Mouse (Mus musculus): ENCODE data around the gene Srpx. TPM values are rescaled to one million over a fixed set of nuclear protein-coding genes. Genes with fewer than 3 reads are reported as not detected.

Srpx gene
- total RNA-seq (2021) = 1 to 10 TPM in 1 of 2 experiments, under 1 TPM in 1; 0.84 to 1.2 TPM

DNA sequence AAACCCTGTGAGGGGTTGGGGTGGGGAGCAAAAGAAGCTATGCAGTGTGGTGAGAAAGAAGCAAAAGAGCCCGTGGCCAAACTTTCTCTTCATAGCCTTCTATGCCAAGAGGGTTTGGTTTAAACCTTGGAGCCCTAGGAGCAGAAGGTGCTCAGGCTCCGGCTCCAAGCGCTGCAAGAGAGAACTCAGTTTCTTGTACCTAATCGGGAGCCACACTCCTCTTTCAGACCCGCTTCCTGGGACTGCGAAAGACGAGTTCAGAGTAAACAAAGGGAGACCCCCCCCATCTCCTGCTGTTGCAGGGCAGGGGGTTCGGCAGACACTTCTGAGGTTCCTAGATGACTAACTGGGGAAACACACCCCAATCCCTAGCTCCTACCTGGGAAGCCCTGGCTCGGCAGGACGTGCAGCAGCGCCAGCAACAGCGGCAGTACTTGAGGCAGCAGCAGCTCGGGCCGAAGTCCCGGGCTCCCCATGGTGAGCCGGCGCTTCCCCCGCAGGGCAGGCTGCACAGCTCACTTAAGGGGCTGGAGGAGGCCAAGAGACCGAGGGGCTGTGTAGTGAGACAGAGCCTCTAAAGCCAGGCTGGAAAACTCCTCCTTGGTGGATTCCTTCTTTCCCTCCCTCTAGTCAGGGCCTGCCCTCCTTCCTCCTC is at the start of gene Srpx:
TSS of gene Srpx (minus strand) at position 645 of the 655 bp plus-strand sequence.
- intact Hi-C loops (cut with DNase I) = no loop called here
- DNase-seq (ENCODE audit: extremely low spot score in 1 of 2, low spot score in 2 of 2) = peak in 1 of 2 experiments; percentile 25

DNA sequence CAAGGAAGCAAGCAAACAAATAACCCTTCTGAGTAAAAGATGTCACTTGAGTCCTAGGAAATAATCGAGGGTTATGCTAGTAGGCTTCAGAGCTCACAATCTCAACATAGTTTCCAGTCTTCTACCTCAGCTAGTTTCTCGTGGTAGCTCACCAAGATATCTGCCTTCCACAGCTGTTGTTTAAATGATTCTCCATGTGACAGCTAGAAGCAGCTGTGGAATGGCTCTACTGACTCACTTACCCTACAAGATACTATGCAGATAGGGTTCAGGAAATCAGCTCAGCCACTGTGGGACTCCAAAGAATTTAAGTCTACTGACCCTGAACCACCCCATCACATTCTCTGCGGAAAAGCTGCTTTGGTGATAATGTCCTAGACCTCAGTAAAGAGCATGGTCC is 34.9 kb upstream of the Srpx start:
- no peak for DNase-seq (ENCODE audit: extremely low spot score in 1 of 2, low spot score in 2 of 2)
- intact Hi-C loops (cut with DNase I) = no loop called here

DNA sequence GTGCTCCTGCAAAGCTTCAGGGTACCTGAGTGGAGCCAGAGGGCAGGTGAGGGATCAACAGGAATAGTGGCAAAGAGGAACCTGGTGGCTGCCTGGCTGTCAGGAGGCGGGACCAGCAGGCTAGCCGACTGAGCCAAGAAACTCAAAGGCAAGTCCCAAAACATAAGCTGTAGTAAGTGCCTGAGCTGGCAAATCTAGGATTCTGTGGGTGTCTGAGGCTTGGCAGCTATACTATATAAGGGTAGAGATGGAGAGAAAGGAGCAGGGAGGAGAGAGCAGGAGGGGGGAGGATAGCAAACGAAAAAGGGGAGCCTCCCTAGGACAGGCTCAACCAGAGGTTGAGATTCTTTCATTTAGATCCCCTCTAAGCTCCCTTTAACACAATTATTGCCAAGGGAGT is 1.7 kb downstream of the Srpx start:
- DNase-seq (ENCODE audit: extremely low spot score in 1 of 2, low spot score in 2 of 2) = peak; percentile 8 to 16
- intact Hi-C loops (cut with DNase I) = no loop called here

DNA sequence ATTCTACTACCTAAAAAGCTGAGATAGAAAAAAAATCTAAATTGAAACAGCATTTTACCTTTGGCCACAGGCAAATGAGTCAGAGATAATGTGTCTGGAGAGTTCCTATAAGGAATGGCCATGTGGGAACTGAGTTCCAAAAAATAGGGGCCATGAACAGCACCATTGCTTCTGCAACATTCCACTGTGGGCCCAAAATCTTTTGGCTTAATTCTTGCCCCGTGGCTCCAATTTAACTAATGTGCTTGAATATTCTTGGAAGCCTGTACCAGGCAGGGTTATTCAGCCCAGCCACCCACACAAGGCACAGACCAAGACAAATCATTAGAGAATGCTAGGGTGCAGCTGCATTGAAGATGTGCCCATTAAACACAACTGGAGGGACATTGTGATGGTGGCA is 6.8 kb downstream of the Srpx start:
- no peak for DNase-seq (ENCODE audit: extremely low spot score in 1 of 2, low spot score in 2 of 2)
- intact Hi-C loops (cut with DNase I) = no loop called here

DNA sequence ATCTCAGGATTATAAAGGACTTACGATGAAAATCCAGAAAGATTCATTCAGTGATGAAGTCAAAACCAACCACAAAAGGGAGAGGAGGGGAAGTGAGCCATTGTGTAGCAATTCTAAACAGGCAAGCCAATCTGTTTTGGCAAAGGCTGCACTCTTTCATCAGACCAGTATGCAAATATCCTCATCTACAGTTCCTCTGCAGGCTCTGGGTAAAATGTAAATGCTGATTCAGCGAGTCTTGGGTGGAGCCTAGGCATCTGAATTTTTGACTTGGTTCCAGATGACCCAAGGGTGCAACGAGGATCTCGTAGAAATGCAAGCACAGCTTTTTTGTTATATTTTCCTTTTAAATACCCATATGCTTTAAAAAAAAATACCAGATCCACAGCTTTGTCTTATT is 9.0 kb downstream of the Srpx start:
- intact Hi-C loops (cut with DNase I) = no loop called here
- DNase-seq (ENCODE audit: extremely low spot score in 1 of 2, low spot score in 2 of 2) = no peak

DNA sequence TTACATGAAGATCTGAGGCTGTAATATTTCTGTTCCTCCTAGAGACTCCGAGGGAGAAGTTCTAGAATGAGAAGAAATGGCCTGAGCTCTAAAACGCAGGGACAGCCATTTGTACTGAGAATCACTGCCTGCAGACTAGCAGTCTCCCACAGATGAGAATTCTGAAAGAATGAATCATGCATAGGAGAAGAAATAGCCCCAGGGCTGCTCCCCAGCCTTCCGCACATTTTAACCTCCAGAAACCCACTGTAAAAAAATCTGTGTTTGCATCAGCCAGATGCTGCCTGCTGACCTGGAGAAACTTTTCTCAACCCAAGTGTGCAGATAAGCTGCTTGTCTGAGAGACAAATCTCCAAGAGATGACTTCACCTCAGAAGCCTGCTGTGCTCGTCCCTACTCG is 12.0 kb downstream of the Srpx start:
- DNase-seq (ENCODE audit: extremely low spot score in 1 of 2, low spot score in 2 of 2) = no peak
- intact Hi-C loops (cut with DNase I) = no loop called here

DNA sequence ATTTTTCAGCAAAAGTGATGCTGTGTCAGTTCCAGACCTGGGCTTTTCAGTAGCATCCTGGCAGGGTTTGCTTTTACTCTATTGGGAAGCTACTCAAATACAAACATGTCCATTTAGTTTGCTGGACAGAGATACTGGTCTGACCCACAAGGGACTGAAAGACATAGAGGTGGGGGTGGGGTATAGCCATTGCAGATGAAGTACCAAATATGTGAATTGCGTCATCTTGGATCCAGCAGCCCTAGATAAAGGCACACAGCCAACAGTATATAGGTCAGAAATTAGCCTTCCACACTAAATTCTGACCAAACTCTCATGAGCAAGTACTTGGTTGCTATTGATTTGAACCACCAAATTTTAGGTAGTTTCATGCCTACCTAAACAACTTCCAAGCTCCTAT is 14.8 kb downstream of the Srpx start:
- intact Hi-C loops (cut with DNase I) = no loop called here
- DNase-seq (ENCODE audit: extremely low spot score in 1 of 2, low spot score in 2 of 2) = no peak

DNA sequence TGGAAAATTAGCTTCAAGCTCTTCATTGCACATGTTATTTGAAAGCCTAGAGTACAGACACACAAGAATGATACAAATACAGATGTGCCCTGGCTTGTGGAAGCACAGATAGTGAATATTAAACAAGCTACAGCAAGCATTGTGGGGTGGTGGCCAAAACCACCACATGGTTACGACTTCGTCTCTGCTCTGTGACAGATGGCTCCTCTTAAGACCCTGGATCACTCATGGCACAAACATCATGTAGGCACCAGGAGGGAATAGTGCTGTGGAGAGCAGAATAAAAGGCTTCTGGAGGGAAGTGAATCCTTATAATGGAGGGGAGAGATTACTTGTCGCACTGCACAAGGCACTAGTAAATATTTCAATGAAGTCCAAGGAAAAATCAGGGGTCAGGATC is 21.7 kb downstream of the Srpx start:
- no peak for DNase-seq (ENCODE audit: extremely low spot score in 1 of 2, low spot score in 2 of 2)
- intact Hi-C loops (cut with DNase I) = no loop called here

DNA sequence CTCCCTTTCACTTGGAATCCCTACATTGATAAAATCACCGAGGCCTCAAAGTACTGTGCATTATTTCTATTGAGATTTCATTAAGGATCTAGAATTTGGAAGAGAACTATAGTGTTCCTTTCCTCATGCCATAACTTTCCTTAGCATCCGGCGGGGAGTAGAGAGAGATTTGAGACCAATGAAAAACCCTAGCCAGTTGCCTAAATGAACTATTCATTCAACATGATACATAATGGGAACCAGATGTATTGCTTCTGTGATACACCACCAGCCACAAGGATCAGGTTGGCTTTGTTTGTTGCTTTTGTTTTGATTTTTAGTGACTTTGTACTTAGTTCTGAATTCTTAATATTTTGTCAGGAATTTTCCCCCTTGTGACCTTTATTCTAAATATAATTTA is 37.1 kb downstream of the Srpx start:
- intact Hi-C loops (cut with DNase I) = no loop called here
- no peak for DNase-seq (ENCODE audit: extremely low spot score in 1 of 2, low spot score in 2 of 2)

DNA sequence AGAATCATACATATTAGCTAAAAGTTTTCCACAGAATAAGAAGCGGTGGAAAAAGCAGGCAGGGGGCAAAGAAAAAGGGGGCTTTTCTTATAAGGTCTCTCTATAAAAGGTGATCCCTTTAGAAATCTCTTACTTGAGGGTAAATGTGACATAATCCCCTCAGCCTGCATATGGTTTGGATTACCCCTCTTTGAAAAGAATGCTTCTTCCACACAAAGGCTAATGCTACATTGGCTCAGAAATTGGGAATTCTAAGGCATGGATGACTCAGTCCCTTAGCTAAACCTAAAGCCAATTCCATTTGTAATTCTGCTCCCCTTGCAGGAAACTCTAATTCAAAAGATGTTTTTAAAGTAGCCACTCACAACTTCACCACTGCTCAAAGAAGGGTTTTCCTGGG is 37.5 kb downstream of the Srpx start:
- intact Hi-C loops (cut with DNase I) = no loop called here
- DNase-seq (ENCODE audit: extremely low spot score in 1 of 2, low spot score in 2 of 2) = no peak

DNA sequence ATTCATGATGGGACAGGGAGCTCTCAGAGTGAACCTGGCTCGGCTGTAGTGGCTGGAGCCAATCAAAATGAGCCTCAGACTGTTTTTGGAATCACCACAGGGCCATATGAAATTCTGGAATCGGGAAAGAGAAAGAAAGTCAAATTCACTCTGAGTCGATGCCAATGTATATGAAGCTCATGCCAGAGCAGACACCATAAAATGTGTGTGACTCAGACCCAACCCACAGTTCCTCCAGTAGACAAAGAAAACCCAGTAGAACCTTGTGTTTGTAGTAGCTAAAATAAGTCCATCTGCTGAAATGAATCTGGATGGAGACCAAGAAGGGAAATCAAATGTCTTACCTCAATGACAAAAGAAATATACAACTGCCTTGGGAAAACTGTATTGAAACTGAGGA is 43.5 kb downstream of the Srpx start:
- DNase-seq (ENCODE audit: extremely low spot score in 1 of 2, low spot score in 2 of 2) = no peak
- intact Hi-C loops (cut with DNase I) = no loop called here

DNA sequence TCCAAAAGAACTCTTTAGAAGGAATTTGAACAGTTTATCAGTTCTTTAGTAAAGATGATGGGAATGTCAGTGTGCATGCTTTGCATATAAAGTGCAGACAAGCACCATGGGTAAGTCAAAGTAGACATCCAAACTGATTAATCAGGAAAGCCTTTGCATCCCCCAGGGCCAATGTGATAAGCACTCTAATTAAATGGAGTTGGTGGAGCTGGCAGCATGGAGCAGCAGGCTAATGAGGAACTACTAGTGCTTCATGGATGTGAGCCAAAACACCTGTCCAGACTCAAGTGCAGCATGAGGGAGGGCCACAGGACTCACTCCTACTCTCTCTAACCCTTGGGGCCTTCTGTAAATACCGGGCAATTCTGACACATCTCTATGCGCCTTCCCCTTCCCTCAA is 46.0 kb downstream of the Srpx start:
- intact Hi-C loops (cut with DNase I) = no loop called here
- no peak for DNase-seq (ENCODE audit: extremely low spot score in 1 of 2, low spot score in 2 of 2)

DNA sequence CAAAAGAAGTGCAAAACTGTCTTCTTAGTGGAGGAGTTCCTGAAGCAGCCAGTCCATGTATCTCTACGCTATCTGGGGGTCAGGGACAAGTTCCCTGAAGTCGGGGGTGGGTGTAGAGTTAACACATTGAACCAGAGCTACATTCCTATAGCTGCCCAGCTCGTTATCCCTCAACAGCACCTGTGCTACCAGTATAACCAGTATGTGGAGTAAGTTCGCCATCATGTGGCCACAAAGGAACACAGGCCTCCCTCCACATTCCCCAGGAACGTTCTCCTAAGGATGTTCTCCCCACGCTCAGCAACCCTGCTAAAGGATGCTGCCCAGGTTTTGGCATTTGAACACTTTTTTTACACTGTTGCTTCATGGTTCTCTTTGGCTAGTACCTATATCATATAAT is 46.8 kb downstream of the Srpx start:
- DNase-seq (ENCODE audit: extremely low spot score in 1 of 2, low spot score in 2 of 2) = peak; percentile 16 to 42
- intact Hi-C loops (cut with DNase I) = no loop called here

DNA sequence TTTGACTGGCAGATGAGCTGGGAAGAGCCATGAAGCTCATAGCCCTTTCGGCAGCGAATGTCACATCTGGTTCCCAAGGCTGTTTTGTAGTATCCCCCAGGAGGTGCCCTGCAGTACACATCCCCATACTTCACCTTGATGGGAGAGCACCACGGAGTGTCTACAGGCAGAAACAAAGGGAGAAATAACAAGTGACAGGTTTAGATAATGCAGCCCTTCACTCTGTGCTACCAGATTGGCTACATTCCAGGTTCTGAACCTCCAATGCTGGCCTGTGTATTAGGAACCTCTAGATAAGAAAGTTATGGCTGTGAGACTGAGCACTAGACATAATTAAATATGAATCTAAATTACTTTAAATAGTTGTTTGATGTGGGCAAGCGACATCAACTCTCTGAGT is 48.1 kb downstream of the Srpx start:
- no peak for DNase-seq (ENCODE audit: extremely low spot score in 1 of 2, low spot score in 2 of 2)
- intact Hi-C loops (cut with DNase I) = loop anchor here (10.0 kb wide), 1 partner anchor 945 kb away; no protein-coding TSS in a partner anchor

DNA sequence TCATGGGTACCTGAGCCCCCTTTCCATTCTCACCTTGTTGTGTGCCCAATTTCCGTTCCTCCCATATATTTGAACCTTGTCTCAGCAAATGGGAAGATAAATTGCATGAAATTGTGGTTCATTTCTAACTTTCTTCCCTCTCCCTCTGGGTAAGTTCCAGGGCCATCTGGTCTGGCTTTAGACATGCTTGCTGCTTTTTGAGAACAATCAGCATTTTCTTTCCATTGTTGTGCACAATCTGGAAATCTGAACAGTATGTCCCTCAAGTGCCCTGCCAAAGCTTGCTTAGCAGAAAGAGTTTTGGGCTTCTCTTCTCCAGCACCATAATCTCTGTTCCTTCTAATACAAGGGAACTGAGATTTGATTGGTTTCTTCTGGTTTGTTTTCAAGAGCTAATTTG is 53.7 kb downstream of the Srpx start:
- intact Hi-C loops (cut with DNase I) = loop anchor here (10.0 kb wide), 1 partner anchor 939 kb away; no protein-coding TSS in a partner anchor
- DNase-seq (ENCODE audit: extremely low spot score in 1 of 2, low spot score in 2 of 2) = no peak

DNA sequence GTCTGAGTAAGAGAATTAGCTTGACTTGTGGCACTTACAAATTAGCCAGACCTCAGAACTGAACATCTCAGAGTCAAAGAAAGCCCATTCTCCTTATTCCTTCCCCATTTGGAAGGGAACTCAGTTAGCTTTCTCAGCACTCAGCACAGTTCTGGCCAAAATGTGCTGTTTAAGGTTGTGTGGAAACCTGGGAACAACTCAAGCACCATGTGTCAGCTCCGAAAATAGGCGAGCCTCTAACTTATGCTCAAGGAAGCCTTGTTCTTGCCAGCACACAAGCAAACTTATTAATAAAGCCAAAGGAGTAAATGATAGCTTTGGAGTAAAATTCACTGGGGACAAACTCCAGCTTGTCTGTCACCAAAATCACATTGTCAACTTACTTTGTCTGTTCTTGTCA is 54.1 kb downstream of the Srpx start:
- intact Hi-C loops (cut with DNase I) = loop anchor here (10.0 kb wide), 1 partner anchor 939 kb away; no protein-coding TSS in a partner anchor
- DNase-seq (ENCODE audit: extremely low spot score in 1 of 2, low spot score in 2 of 2) = no peak

DNA sequence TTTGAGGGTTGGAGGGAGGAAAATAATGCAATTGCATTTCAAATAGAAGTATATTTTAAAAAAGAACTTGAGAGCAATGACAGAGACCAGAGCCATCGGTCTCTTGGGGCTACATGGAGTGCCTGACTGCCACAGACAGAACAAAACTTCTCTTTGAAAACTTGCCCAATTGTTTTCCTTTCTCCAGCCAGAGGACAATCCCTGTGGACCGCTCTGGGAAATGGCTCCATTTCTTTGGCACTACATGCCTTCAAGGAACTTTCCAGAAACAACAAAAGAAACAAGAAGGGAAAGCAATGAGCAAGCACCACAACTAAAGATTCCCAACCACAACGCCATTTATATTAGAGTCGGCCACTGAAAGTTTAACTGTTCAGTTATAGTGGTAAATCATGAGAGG is 55.3 kb downstream of the Srpx start:
- no peak for DNase-seq (ENCODE audit: extremely low spot score in 1 of 2, low spot score in 2 of 2)
- intact Hi-C loops (cut with DNase I) = loop anchor here (10.0 kb wide), 1 partner anchor 937 kb away; no protein-coding TSS in a partner anchor

DNA sequence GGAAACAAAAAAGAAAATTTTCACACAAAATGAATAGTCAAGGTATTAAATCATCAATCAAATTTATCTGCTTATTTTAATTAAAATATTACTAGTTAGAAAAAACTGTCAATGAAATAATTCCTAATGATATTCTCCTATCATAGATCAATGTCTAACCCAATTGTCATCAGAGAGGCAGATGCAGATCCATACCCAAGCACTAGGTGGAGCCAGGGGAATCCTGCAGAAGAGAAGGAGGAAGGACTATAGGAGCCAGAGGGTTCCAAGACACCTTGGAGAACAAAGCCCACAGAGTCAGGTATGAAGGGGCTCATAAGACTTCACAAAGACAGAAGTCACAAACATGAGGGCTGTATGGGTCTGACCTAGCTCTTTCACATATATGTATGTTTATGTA is 82.8 kb downstream of the Srpx start:
- DNase-seq (ENCODE audit: extremely low spot score in 1 of 2, low spot score in 2 of 2) = no peak
- intact Hi-C loops (cut with DNase I) = no loop called here

DNA sequence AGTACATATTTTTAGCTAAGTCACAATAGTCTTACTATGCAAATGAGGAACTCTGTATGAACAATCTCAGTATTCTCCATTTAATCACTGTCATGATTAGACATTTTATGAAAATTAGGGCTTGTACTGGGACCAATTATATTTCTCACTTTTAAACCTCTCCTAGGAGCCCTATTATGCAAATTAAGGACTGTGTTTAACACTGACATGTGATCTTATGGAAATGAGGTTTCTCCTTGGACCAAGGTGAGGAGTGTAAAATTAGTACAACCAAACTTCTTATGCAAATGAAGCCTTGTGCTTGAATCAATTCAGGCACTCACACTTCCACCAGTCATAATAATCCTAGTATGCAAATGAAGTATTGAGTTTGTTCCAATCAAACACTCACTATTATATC is 107.3 kb downstream of the Srpx start:
- DNase-seq (ENCODE audit: extremely low spot score in 1 of 2, low spot score in 2 of 2) = no peak
- intact Hi-C loops (cut with DNase I) = no loop called here

DNA sequence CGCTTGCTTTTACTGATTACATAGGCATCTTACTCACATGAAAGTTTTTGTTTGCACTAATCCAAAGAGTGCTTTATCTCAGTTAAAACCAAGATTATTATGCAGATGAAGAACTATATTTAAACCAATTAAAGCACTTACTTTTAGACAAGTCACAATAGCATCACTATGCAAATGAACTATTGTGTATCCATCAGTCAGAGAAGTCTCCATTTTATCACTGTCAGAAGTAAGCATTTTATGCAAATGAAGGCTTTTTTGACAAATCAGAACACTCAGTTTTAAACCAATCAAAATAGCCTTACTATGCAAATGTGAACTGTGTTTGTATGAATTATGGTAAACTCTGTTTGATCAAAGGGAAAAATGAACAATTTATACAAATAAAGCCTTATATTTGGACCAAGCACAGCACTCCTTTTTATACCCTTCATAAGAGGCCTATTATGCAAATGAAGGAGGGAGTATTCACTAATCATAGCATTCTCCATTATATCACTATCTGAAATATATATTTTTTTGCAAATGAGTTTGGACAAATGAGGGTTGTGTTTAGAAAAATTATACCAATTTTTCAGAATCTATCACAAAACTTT is 109.7 kb downstream of the Srpx start:
- intact Hi-C loops (cut with DNase I) = no loop called here
- no peak for DNase-seq (ENCODE audit: extremely low spot score in 1 of 2, low spot score in 2 of 2)

DNA sequence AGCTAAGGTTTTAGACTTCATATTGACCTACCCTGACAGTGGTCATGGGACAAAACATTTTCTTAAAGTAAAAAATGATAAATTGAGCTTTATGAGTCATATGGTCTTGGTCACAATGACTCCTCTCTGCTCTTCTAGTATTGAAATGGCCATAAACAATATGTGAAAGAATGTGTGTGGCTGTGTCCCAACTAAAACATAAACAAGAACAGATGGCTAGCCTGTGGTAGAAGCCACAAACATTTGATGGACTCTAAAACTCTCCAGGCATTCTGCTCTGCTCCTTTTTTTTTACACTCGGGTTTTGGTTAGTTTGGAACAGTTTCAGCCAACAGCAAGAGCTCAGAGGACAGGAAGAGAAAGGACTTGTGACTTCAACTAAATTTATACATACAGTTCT is 111.6 kb downstream of the Srpx start:
- no peak for DNase-seq (ENCODE audit: extremely low spot score in 1 of 2, low spot score in 2 of 2)
- intact Hi-C loops (cut with DNase I) = no loop called here
